Mouse (Mus musculus): Measurements from ENCODE around the gene Ugt1a5.
A peak's percentile ranks its signal among the peaks of the same experiment; 100 is the strongest.
"Not testable (repeated sequence)": the region's sequence is repeated elsewhere in the genome, so short reads cannot be mapped to it uniquely, and the experiment has no call there.

Ugt1a5 gene

GRCm38 (mm10) chr1:88165711-88166110, at the start of gene Ugt1a5:
Ugt1a5 (plus strand) TSS chr1:88166012.
- DNase-seq (ENCODE audit: low read depth, low spot score): no peak

- DNase-seq (ENCODE audit: low read depth, low spot score): not testable (repeated sequence)
Measured at GRCm38 (mm10) chr1:88120550-88120949, 45.3 kb upstream of the Ugt1a5 start.

- not testable (repeated sequence) for DNase-seq (ENCODE audit: low read depth, low spot score)
Measured at GRCm38 (mm10) chr1:88121521-88121920, 44.3 kb upstream of the Ugt1a5 start.

- DNase-seq (ENCODE audit: low read depth, low spot score): not testable (repeated sequence)
Measured at GRCm38 (mm10) chr1:88125827-88126360, 39.9 kb upstream of the Ugt1a5 start.

DNA sequence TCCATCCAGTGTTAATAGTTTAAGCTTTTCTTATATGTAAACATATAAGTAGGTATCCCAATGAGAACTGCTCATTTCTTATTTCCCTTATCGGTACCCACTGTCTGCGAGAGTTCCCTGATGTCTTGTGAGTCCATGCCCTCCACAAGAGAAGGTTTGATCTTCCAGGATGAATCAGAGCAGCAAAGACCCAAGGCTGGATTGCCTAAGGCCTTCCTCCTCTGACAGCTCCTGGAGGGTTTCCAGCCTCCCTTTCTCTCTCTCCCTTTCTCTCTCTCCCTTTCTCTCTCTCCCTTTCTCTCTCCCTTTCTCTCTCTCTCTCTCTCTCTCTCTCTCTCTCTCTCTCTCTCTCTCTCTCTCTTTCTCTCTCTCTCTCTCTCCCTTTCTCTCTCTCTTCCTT, 36.7 kb upstream of the Ugt1a5 start:
- not testable (repeated sequence) for DNase-seq (ENCODE audit: low read depth, low spot score)

- DNase-seq (ENCODE audit: low read depth, low spot score): not testable (repeated sequence)
Measured at GRCm38 (mm10) chr1:88130223-88130622, 35.6 kb upstream of the Ugt1a5 start.

GRCm38 (mm10) chr1:88133908-88134456, 31.8 kb upstream of the Ugt1a5 start:
- DNase-seq (ENCODE audit: low read depth, low spot score): no peak

- not testable (repeated sequence) for DNase-seq (ENCODE audit: low read depth, low spot score)
Measured at GRCm38 (mm10) chr1:88134457-88135011, 31.3 kb upstream of the Ugt1a5 start, which contains the start of gene Ugt1a6a. Ugt1a6a (plus strand) TSS chr1:88134809.

DNA sequence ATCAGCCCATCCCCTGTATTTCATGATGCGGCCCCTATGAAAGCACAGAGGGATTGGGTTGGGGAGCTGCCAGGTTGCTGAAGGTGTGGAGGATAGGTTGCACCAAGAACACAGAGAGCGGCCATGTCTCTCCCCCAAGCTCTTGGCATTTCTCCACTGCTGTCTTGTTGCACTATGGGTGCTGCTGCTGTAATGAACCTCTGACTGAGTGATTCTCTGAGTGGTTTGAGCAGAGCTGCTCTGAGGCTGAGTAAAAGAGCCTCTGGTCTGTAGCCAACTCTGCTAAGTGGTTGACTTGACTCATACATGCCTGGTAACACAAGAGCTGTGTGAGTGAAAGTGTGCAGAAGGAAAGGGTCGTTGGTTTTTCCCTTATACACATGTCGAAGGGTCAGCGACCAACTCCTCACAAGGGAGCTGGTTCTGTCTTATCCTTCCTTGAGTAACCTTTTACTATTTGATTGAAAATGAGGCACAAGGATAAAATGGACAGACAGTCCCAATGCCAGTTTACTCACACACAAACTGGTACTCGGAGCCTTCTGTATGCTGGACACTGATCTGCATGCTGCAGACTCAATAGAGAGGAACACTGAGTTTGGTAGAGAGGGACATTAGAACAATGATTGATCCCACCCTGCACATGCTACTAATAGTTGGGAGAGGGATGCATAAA, 30.4 kb upstream of the Ugt1a5 start:
- not testable (repeated sequence) for DNase-seq (ENCODE audit: low read depth, low spot score)

- DNase-seq (ENCODE audit: low read depth, low spot score): no peak
Measured at GRCm38 (mm10) chr1:88136646-88137045, 29.2 kb upstream of the Ugt1a5 start.

GRCm38 (mm10) chr1:88137264-88137663, 28.5 kb upstream of the Ugt1a5 start:
- DNase-seq (ENCODE audit: low read depth, low spot score): no peak

DNA sequence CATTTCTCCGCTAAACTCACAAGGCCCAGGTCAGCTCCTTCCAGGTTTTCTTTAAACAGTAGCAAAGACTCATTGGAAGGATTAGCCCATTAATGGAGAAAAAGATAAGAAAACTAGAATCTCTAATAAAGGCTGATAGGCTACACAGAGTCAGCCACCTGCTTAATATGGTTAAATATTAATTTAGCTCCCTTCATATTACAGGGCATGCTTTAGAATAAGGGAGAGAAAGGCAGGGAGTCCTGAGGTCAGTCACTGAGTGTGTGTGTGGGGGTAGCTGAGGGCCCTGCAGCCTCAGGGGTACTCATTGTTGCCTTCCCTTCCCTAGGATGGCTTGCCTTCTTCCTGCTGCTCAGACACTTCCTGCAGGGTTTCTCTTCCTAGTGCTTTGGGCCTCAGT, 27.7 kb upstream of the Ugt1a5 start:
- DNase-seq (ENCODE audit: low read depth, low spot score): no peak

DNA sequence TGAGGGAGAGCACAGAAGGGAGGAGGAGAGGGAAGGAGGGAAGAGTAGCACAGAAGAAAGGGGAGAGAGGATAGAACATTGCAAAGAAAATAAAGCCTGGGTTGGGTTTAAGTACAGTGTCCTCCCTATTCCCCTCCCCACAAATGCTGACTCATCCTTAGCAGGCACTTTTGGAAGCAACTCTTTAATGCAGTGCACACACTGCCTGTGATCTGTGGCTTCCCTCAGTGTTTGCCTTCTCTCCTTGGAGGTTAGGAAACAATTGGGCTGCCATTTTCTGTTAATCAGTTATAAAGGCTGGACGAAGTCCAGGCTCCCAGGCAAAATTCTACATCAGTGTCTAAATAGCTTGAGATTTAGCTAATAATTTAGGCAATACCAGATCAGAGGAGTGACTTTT, 25.3 kb upstream of the Ugt1a5 start:
- not testable (repeated sequence) for DNase-seq (ENCODE audit: low read depth, low spot score)

GRCm38 (mm10) chr1:88143966-88144675, 21.7 kb upstream of the Ugt1a5 start:
- peak; percentile 9 for DNase-seq (ENCODE audit: low read depth, low spot score)

- DNase-seq (ENCODE audit: low read depth, low spot score): not testable (repeated sequence)
Measured at GRCm38 (mm10) chr1:88145278-88145677, 20.5 kb upstream of the Ugt1a5 start.

DNA sequence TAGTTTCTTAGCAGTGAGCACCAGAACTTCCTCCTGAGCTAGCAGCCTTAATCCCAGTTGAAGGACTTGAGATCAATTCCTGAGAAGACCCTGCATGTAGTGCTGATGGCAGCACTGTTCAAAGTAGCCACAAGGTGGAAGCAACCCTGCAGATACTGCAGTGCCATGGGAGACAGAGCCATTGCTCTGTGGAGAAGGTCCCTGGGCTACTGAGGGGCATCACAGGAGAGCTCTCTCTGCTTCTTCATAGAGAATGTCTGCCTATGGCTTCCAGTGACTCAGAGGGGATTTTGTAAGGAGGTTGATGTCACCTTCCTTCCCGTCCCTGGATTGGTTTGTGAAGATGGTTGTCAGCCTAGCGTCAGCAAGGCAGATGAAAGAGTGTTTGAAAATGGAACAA, 15.7 kb upstream of the Ugt1a5 start:
- not testable (repeated sequence) for DNase-seq (ENCODE audit: low read depth, low spot score)

GRCm38 (mm10) chr1:88158430-88158829, 7.4 kb upstream of the Ugt1a5 start:
- DNase-seq (ENCODE audit: low read depth, low spot score): no peak

GRCm38 (mm10) chr1:88172190-88172589, 6.4 kb downstream of the Ugt1a5 start:
- DNase-seq (ENCODE audit: low read depth, low spot score): not testable (repeated sequence)

DNA sequence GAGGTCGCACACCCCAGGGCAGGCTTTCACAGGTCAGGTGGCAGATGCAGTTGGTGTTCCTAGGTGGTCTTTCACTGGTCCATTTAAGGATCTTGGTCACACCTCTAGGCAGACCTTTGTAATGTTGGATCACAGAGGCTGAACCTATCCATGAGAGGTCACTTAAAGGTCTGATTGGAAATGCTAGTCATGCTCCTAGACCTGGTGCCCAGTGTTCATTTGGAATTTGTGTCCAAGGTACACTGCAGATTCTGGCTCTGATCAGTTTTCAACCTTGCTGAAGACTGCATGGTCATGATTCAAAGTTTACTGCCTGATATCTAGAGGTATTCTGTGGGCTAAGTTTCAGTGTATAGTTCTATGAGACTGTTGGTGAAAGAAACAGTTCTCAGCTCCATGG, 13.8 kb downstream of the Ugt1a5 start:
- no peak for DNase-seq (ENCODE audit: low read depth, low spot score)

GRCm38 (mm10) chr1:88186325-88186935, 20.6 kb downstream of the Ugt1a5 start:
- DNase-seq (ENCODE audit: low read depth, low spot score): no peak

DNA sequence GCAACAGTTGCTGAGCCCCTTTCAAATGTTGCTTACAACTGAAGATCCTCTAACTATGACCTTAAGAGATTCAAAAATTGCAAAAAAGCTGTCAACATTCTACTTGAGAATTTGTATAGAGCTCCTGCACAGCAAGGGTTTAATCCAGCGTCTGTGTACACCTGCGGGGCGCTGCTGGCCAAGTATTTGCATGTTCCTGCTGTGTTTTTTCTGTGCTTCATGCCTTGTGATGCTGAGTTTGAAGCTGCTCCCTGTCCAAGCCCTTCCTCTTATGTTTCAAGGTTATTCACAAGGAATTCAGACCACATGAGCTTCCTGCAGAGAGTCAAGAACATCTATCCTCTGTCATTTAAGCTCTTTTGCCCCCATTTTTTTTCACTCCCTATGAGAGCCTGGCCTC, 26.3 kb downstream of the Ugt1a5 start:
- DNase-seq (ENCODE audit: low read depth, low spot score): no peak

DNA sequence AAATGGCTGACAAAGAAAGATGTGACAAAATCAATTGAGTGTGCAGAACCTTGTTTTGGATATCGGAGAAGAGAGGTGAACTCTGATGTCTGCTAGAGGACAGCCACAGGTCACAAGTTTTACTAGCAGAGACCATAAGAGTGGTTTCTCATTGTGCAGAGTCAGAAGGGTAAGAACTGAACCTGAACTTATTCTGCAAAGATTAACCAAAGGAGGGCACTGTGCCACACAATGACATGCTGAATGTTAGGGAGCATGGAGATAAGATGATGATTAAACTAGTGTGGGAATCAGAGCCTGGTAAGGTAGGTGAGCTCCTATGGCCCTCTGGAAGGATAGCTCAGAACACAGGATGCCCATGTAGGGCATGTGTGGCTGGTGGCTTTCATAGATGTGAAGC, 29.9 kb downstream of the Ugt1a5 start:
- no peak for DNase-seq (ENCODE audit: low read depth, low spot score)
